In the genomic region with DNA sequence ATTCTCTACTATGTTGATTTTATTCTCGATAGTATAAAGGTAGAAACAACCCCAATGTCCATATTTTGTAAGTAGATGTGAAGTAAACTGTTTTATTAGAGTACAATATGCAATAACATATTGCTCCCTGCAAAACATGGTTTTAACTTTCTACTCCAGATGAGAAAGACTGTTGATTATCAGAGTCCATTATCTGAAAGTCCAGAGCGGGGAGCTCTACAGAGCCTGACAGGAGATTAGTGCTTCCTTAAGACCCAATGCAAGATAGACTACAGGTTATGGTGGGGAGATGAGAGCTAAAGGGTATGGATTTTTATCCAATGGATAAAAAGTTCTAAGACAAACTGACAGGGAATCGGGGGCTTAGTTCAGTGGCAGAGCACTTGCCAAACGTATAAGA, we compare ENCODE assay signal across 27 mouse cellular contexts. TPM values are rescaled to one million over a fixed set of nuclear protein-coding genes. Genes with fewer than 3 reads are reported as not detected.
A peak's percentile ranks its signal among the peaks of the same experiment; 100 is the strongest.
DNase-seq lines count a peak whose midpoint lies in the region; ATAC-seq lines count a peak whose summit lies in the region.
"Had no signal": no experiment of that assay in that cellular context is flagged by ENCODE, and none has a peak within 500 bp of the region (broad histone marks: within the 10 kb centered on the region; RNA-seq: fewer than 3 reads in every experiment).

No protein-coding gene starts in this region.

- peaks cover 25% of the 10 kb centered on the region for H3K4me1 ChIP-seq in liver, embryonic 13.5 days (replicated peaks)
- no peaks in the 10 kb centered on the region; the same call in 1 of the 2 replicates for H3K4me1 ChIP-seq in liver, embryonic 16.5 days (ENCODE audit: control insufficient read depth, low read depth, low read length)
- H3K4me1 ChIP-seq: embryonic facial prominence, embryonic 12.5 days; embryonic facial prominence, embryonic 15.5 days; forebrain, embryonic 12.5 days; forebrain, embryonic 15.5 days; heart, embryonic 10.5 days; heart, embryonic 13.5 days had no signal

- H3K4me3 ChIP-seq in liver, embryonic 13.5 days (replicated peaks): no peak overlapping the region
- H3K4me3 ChIP-seq in liver, embryonic 16.5 days (ENCODE audit: low read depth, low read length): no peak overlapping the region
- H3K4me3 ChIP-seq: embryonic facial prominence, embryonic 12.5 days; embryonic facial prominence, embryonic 15.5 days; forebrain, embryonic 12.5 days; forebrain, embryonic 15.5 days; heart, embryonic 10.5 days; heart, embryonic 13.5 days had no signal

- H3K4me2 ChIP-seq in liver, embryonic 13.5 days: no peak overlapping the region
- H3K4me2 ChIP-seq in liver, embryonic 16.5 days (ENCODE audit: low read depth, low read length): no peak overlapping the region
- H3K4me2 ChIP-seq: embryonic facial prominence, embryonic 12.5 days; embryonic facial prominence, embryonic 15.5 days; forebrain, embryonic 12.5 days; forebrain, embryonic 15.5 days; heart, embryonic 13.5 days; hindbrain, embryonic 14.5 days had no signal

- peak; percentile 87 for ATAC-seq in liver, embryonic 13.5 days (ENCODE audit: low read depth)
- peak; percentile 81 for ATAC-seq in liver, embryonic 16.5 days (ENCODE audit: low read depth)
- peak; percentile 65; the same call in 1 of the 2 replicates for ATAC-seq in megakaryocyte-erythroid progenitor cell, adult 5-6 weeks (replicated peaks; ENCODE audit: low FRiP score, low TSS enrichment, poor library complexity, severe bottlenecking)
- ATAC-seq: activated CD4-positive, CD25-positive, alpha-beta regulatory T cell, adult 4 months; CD4-positive, CD25-positive, alpha-beta regulatory T cell, adult 4 months; forebrain, embryonic 15.5 days had no signal

- no peaks in the 10 kb centered on the region for H3K9me3 ChIP-seq in liver, embryonic 13.5 days (replicated peaks)
- H3K9me3 ChIP-seq in liver, embryonic 16.5 days (replicated peaks; ENCODE audit: control insufficient read depth, low read length): no peaks in the 10 kb centered on the region
- H3K9me3 ChIP-seq: embryonic facial prominence, embryonic 12.5 days; embryonic facial prominence, embryonic 15.5 days; forebrain, embryonic 12.5 days; forebrain, embryonic 15.5 days; heart, embryonic 10.5 days; heart, embryonic 13.5 days had no signal

- H3K36me3 ChIP-seq in liver, embryonic 13.5 days: no peaks in the 10 kb centered on the region
- no peaks in the 10 kb centered on the region for H3K36me3 ChIP-seq in liver, embryonic 16.5 days (ENCODE audit: control insufficient read depth, insufficient read depth)
- H3K36me3 ChIP-seq: embryonic facial prominence, embryonic 12.5 days; embryonic facial prominence, embryonic 15.5 days; forebrain, embryonic 12.5 days; forebrain, embryonic 15.5 days; heart, embryonic 10.5 days; heart, embryonic 13.5 days had no signal

- H3K9ac ChIP-seq in liver, embryonic 13.5 days: no peak overlapping the region
- no peak overlapping the region for H3K9ac ChIP-seq in liver, embryonic 16.5 days (ENCODE audit: low read depth, low read length)
- H3K9ac ChIP-seq: embryonic facial prominence, embryonic 12.5 days; embryonic facial prominence, embryonic 15.5 days; forebrain, embryonic 12.5 days; forebrain, embryonic 15.5 days; heart, embryonic 13.5 days; hindbrain, embryonic 14.5 days had no signal

- 37% methylated on average over 4 of the region's 4 CpGs for WGBS in liver, embryonic 13.5 days (ENCODE audit: insufficient replicate concordance)
- WGBS in liver, embryonic 16.5 days (ENCODE audit: insufficient replicate concordance): 44% methylated on average over 4 of the region's 4 CpGs

- no peaks in the 10 kb centered on the region for H3K27me3 ChIP-seq in liver, embryonic 13.5 days
- no peaks in the 10 kb centered on the region for H3K27me3 ChIP-seq in liver, embryonic 16.5 days (ENCODE audit: control insufficient read depth, insufficient read depth, low read depth, low read length)
- H3K27me3 ChIP-seq: embryonic facial prominence, embryonic 12.5 days; embryonic facial prominence, embryonic 15.5 days; forebrain, embryonic 12.5 days; forebrain, embryonic 15.5 days had no signal

- no peak overlapping the region; the same call in 1 of the 2 replicates for H3K27ac ChIP-seq in liver, embryonic 13.5 days
- no peak overlapping the region for H3K27ac ChIP-seq in liver, embryonic 16.5 days (ENCODE audit: low read length)
- H3K27ac ChIP-seq: embryonic facial prominence, embryonic 12.5 days; embryonic facial prominence, embryonic 15.5 days; forebrain, embryonic 12.5 days; forebrain, embryonic 15.5 days; heart, embryonic 10.5 days; heart, embryonic 13.5 days; hindbrain, embryonic 14.5 days had no signal

- DNase-seq in liver: peak; percentile 8
- DNase-seq in liver, embryonic 13.5 days: no peak
- DNase-seq in right cerebral cortex, postnatal 14 days: no peak
- DNase-seq in heart, adult 8-10 months (ENCODE audit: low spot score): no peak
- no peak for DNase-seq in spleen, postnatal 36 days (ENCODE audit: low spot score in 2 of 2)
- DNase-seq in kidney, postnatal 10 days: no peak
- DNase-seq: adrenal gland, postnatal 10 days; adrenal gland, postnatal 36 days; cerebellum, adult 11 months; cerebellum, adult 2 months; cerebellum, adult 9-11 months; cerebellum, postnatal 25 days; gastrocnemius, postnatal 25 days; heart, adult 18-20 months; heart, postnatal 14 days; heart, postnatal 4 days had no signal

RNA-seq across cellular contexts. Expression of a gene that starts 26.6 kb away (rescaled TPM):
- polyA plus RNA-seq in liver, embryonic 13.5 days (2015; fragmentation: Nextera tagmentation; extraction: Ambion mirVana): 11.0 and 11.8 TPM in 2 replicates
- polyA plus RNA-seq in liver, embryonic 16.5 days (2015; fragmentation: Nextera tagmentation; extraction: Ambion mirVana): 10.8 and 11.1 TPM in 2 replicates
- total RNA-seq in megakaryocyte-erythroid progenitor cell, adult 5-6 weeks (2014; fragmentation: Nextera tagmentation): 11.0 and 13.3 TPM in 2 replicates
- total RNA-seq in megakaryocyte-erythroid progenitor cell, adult 5-6 weeks (2017): 18.9 and 20.3 TPM in 2 replicates
- 10 to 100 TPM; 63.9 to 73.7 (median 70.0) TPM for total RNA-seq in heart, adult 8-10 months (2022)

RNA-seq across cellular contexts. Expression of a gene that starts 36.5 kb away (rescaled TPM):
- 292 and 348 TPM in 2 replicates for polyA plus RNA-seq in liver, embryonic 13.5 days (2015; fragmentation: Nextera tagmentation; extraction: Ambion mirVana)
- 148 and 173 TPM in 2 replicates for polyA plus RNA-seq in liver, embryonic 16.5 days (2015; fragmentation: Nextera tagmentation; extraction: Ambion mirVana)
- total RNA-seq in megakaryocyte-erythroid progenitor cell, adult 5-6 weeks (2014; fragmentation: Nextera tagmentation): 299 and 321 TPM in 2 replicates
- total RNA-seq in megakaryocyte-erythroid progenitor cell, adult 5-6 weeks (2017): 584 TPM in 2 replicates
- 10 to 100 TPM; 56.9 to 90.2 (median 62.2) TPM for total RNA-seq in heart, adult 8-10 months (2022)
